Mouse (Mus musculus) adrenal gland, adult 2 months (tissue): ENCODE measurements around the gene Efcab6. TPM values are rescaled to one million over a fixed set of nuclear protein-coding genes. Genes with fewer than 3 reads are reported as not detected.
"Not testable (repeated sequence)": the region's sequence is repeated elsewhere in the genome, so short reads cannot be mapped to it uniquely, and the experiment has no call there.

Experiments
- DNase-seq: peaks from one replicate; pipeline ENCODE4 v3.0.0; 2021
- long read RNA-seq: library from polyadenylated mRNA; stranded (forward); transcript quantifications from one replicate; pipeline ENCODE4 v2.0.0, GENCODE M21; 2021
- polyA plus RNA-seq: library from polyadenylated mRNA; depleted of rRNA; stranded (reverse); fragments of >200 nt; gene quantifications from 2 replicates; pipeline ENCODE4 v1.2.3, GENCODE M21; 2012; rRNA removed
- total RNA-seq, 2 experiments: library from RNA; stranded (reverse); gene quantifications; 2 replicates each; pipeline ENCODE4 v1.2.3; 2021

The Efcab6 gene
- total RNA-seq (under 1 TPM in 1 of 2 experiments, not detected in 1; 0.21 TPM), polyA plus RNA-seq (not detected in 2 replicates)
- long read RNA-seq = 0 reads

GRCm38 (mm10) chr15:84065140-84065539, at the start of gene Efcab6:
TSS of gene Efcab6 (minus strand) at chr15:84065379.
- DNase-seq = no peak

DNA sequence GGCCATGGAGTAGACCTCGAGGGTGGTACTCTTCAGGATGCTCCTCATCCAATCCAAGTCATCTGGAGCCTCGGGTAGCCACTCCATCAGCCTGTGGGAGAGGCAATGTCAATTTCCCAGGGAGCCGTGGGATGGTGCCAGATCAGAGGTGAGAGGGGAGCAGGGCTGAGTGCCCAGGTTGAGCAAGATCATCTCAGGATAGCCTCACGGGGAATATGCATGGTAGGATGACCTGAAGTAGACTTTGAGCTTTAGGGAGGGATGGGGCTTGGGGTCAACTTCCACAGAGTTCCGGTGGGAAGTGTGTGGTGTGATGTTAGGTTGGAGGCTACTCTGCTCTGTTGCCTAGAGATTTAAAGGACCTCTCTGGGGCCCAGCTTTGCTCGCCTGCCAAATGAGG, 48.7 kb upstream of the Efcab6 start:
- no peak for DNase-seq

DNA sequence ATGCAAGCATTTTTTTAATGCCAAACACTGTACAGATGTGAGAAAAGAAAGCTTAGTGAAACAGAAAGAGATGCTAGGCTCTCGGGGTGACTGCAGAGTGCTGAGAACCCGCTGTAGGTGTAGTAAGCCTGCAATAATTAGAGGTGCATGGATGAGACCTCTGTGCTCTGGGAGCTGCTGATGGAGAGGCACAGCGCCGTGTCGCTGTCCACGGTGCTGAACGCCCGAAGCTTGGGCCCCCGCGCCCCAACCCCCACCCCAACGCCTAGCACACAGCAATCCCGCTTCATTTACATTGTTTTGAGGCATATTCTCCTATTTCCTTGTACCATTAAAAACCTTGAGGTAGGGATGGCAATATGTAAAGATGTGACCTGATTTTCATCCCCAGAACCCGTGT, 43.7 kb upstream of the Efcab6 start:
- DNase-seq = no peak

DNA sequence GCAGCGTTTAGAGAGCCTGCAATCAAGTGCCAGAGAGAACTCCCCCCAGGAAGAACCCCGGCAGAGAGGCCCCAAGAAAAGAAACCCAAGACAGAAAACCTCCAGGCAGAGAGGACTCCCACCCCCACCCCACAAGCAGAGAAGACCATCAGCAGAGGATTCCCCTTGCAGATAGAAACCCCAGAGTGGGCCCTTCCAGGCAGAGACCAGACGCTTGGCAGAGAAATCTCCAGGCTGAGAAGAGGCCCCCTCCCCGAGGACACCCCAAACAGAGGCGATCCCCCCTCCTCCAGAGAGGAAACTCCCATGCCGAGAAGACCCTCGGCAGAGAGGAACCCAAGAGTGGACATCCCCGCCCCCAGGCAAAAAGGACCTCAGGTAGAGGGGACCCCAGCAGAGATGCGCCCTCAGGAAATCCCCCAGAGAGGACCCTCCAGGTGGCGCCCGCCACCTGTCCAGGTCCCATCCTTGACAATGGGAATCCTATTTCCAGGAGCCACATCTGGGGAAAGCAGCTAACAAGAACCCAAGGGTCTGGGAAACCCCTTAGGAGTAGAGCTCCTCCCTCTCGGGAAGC, 40.8 kb upstream of the Efcab6 start:
- DNase-seq = no peak

- DNase-seq = peak; percentile 5
These were observed 40.1 kb upstream of the Efcab6 start, which contains the start of gene Sult4a1 for GRCm38 (mm10) chr15:84105105-84105923. TSS of gene Sult4a1 (minus strand) at chr15:84105754.

DNA sequence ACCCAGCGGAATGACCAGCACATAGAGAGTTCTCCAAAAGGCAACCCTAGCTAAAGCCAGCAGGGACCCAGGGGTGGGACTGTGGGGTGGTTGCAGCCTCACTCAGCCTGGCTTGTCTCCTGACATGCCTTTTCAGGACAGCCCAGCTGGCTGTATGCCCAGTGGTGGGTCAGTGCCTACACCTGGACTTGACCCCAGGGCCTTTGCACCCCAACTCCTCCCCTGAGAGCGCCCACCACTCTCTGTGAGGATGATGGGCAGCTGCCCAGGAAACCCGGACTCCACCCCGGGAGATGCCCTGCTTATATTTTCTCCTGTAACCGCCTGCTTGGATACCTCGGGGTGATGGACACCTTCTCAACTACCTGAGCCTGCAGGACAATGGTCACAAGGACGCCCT, 39.4 kb upstream of the Efcab6 start:
- no peak for DNase-seq

DNA sequence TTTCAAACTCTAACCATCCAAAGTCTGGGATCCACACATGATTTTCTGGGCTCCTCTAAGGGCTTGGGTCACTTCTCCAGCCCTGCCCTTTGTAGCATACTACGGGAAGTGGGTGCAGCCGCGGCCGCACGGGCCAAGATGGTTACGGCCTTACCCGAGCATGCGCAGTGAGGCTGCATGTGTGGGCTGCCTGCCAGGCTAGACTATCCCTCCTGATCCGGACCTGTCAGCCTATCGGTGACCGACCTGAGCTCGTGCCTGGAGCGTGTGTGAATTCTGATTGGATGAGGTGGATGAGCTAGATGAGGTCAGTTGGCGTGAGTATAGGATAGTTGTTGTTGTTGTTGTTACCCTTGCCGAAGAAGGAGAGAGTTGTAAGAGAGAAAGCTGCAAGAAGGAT, 32.4 kb upstream of the Efcab6 start:
- not testable (repeated sequence) for DNase-seq

- no peak for DNase-seq
These were observed 30.9 kb upstream of the Efcab6 start for GRCm38 (mm10) chr15:84096051-84096450.

DNA sequence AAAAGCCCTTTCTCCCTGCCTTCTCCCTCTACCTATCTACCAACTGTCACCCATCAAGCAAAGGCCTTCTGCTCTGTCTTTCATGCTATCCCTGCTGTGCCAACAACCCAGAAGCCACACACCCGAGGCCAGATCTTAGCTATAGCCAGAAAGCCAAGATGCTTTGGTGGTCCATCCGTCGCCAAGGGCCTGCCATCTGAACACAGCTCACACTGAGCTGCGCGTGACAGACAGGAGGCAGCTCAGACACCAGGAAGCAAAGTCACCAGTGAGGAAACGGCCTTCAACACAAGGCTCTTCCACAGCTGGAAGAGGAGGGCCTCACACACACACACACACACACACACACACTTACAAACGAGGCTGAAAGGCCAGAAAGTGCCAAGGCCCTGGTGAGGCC, 29.7 kb upstream of the Efcab6 start:
- DNase-seq = no peak

DNA sequence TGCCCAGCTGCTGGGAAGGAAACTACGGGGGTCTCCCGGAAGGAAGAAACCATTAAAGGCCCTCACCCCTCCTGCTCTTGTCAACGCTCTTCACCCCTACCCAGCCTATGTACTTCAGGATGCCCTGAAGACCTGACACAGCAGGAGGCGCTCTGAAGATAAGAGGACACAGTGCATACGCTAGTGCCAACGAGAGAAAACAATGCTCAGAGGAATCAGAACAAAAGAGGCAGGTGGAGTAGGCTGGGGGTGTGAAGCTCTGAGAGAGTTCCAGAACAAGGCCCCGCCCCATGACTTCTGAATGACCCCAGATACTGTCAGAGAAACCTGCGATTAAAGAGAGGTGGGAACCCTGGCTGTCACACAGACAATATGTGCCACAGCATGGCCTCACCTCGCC, 21.6 kb upstream of the Efcab6 start:
- DNase-seq = no peak

- no peak for DNase-seq
These were observed 21.2 kb upstream of the Efcab6 start for GRCm38 (mm10) chr15:84086364-84086763.

GRCm38 (mm10) chr15:84080069-84080468, 14.9 kb upstream of the Efcab6 start:
- no peak for DNase-seq

DNA sequence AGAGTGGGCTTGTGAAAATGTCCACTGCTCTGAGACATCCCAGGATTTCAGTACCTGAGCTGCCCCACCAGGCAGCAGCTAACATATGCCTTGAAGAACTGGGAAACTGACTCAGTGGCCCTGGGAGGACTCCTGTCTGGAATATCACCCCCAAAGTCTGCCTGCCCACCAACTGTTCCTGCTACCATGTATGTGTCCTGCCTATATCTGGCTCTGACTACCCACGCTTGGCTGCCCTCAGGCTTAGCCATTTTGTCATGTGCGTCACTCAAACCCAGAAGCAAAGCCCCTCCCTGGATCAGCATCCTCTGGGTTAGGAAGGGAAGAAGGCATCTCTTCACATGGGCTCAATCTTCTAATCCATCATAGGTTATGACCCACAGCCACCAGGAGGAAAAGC, 14.3 kb upstream of the Efcab6 start:
- DNase-seq = no peak

GRCm38 (mm10) chr15:84078667-84079066, 13.5 kb upstream of the Efcab6 start:
- DNase-seq = no peak

GRCm38 (mm10) chr15:84077151-84077550, 12.0 kb upstream of the Efcab6 start:
- no peak for DNase-seq

DNA sequence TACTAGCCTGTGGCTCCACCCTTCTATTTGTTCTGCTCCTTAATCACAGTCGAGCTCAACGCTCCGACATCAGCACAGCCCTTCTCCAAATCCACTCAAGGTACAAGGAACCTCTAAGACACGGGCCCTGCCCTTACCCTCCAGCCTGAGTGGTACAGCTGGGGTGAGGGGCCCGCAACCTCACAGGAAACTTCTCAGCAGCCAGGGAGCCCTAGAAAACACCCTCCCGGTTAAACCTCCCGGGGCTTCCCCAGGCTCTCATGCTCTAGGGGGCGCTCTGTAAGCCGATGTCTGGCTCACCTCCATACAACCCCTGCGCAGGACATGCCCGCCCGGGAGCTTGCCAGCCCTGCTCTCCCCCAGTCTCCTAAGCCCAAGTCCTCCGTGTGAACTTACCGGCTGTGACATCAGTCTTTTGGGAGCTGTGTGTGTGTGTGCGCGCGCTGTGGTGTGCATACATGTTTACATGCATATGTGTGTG, 9.6 kb upstream of the Efcab6 start:
- DNase-seq = no peak

GRCm38 (mm10) chr15:84073911-84074704, 8.9 kb upstream of the Efcab6 start:
- peak; percentile 44 for DNase-seq

DNA sequence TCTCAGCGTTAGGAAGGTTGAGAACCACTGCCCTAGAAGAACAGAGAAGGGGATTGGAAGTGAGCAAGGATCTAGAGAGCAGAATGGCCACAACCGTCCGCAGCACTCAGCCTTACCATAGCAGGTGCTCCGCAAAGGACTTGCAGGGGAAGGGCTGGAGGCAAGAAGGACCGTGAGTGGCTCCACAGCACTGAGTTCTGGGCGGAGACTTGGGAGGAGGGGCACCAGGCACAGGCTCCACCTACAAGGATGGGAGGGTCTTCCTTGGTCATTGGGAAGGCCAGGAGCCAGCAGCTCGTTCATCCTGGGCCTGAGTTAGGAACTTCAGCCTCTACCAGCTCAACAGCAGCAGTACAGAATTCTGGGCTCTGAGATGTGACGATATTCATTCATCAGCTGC, 7.9 kb upstream of the Efcab6 start:
- DNase-seq = no peak

DNA sequence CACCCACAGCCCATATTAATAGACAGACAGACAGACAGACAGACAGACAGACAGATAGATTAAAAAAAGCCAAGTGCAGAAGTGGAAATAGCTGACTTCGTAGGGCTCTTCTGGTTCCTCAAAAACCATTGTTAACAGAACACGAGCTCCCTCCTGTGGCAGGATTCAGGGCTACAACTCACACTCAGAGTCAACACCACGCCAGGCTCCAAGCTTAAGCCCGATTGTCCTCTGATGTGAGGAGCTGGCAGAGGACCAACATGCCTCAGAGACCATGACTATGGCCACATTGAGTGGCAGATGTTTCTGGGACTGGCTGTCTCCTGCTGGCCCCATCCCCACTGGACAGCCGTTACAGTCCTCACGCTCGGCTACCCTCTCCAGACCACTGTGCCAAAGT, 7.0 kb upstream of the Efcab6 start:
- peak; percentile 16 for DNase-seq

- no peak for DNase-seq
These were observed 5.0 kb upstream of the Efcab6 start for GRCm38 (mm10) chr15:84070116-84070676.

DNA sequence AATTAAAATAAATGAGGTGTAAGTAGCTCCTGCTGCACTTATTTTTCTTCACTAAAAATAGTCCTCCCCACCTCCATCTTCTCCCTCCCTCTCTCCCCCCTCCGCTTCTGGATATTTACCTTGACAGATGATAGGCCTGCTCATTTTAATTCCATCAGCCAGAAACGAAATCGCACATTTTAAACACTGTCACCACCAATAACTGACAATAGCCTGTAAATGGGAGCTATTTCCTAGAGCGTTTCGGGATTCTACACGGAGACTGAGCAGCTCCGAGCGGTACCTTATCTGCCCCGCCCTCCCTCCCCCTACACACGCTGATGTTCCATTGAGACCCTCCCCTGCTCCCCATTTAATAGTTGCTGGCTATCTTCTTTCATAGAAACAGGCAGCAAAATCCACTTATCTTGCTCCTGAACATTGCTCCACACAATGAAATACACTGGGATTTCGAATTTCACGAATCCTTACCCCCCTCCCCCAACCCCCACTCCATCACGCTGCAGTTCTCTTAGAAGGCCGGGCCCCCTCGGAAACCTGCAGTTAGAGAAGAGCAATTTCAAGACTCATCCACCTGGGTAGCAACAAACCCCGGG, 4.4 kb upstream of the Efcab6 start:
- no peak for DNase-seq

DNA sequence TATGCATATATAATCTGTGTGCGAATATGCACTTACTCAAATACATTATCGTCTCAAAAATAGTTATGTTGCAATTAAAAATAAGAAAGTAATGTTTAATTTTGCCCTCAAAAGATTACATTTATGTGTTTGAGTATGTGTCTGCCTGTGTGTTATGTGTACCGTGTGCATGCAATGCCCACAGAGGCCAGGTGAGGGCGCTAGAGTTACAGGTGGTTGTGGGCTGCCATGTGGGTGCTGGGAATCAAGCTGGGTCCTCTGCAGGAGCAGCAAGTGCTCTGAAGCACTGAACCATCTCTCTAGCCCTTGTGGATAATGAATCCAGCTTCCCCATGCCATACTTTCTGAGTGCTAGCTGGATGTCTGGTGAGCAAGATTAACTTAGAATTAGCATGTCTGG, 522 bp upstream of the Efcab6 start:
- DNase-seq = no peak
